Mouse (Mus musculus) liver, adult 2 months (tissue): ENCODE data around the gene Fam20b. TPM values are rescaled to one million over a fixed set of nuclear protein-coding genes. Genes with fewer than 3 reads are reported as not detected.

Source experiments
- DNase-seq: peaks from one replicate; pipeline ENCODE4 v3.0.0-alpha.2; 2011; ENCODE audit warnings: low read depth, low spot score; ENCODE audit errors: extremely low read depth
- H3K27ac ChIP-seq: fragments of 200-500 bp; replicated peaks from 2 replicates; pipeline ENCODE4 v1.5.1; 2012; ENCODE audit warnings: low read depth, mild to moderate bottlenecking, control low read depth, inconsistent platforms, low read length; ENCODE audit not compliant: insufficient read depth
- H3K27me3 ChIP-seq: fragments of 200-500 bp; 2 replicates; pipeline ENCODE4 v1.6.1; 2012; ENCODE audit warnings: mild to moderate bottlenecking, moderate library complexity, low read length, inconsistent platforms; ENCODE audit not compliant: control insufficient read depth, insufficient read depth
- H3K36me3 ChIP-seq: fragments of 200-500 bp; 2 replicates; pipeline ENCODE4 v1.6.1; 2012; ENCODE audit warnings: low read length, inconsistent platforms; ENCODE audit not compliant: control insufficient read depth, insufficient read depth
- H3K4me1 ChIP-seq: fragments of 200-500 bp; 2 replicates; pipeline ENCODE4 v1.6.1; 2011; ENCODE audit warnings: low read length; ENCODE audit not compliant: control insufficient read depth, insufficient read depth
- H3K4me3 ChIP-seq: fragments of 200-500 bp; 2 replicates; pipeline ENCODE4 v1.5.1; 2011; ENCODE audit warnings: low read depth, mild to moderate bottlenecking, control low read depth, low read length, moderate library complexity; ENCODE audit not compliant: insufficient read depth
- H3K79me2 ChIP-seq: fragments of 200-500 bp; 2 replicates; pipeline ENCODE4 v1.6.1; 2012; ENCODE audit warnings: inconsistent platforms, mild to moderate bottlenecking, low read length, moderate library complexity; ENCODE audit not compliant: control insufficient read depth, insufficient read depth
- H3K9ac ChIP-seq: fragments of 200-500 bp; 2 replicates; pipeline ENCODE4 v1.6.1; 2012; ENCODE audit warnings: low read depth, mild to moderate bottlenecking, control low read depth, inconsistent platforms, low read length
- CTCF ChIP-seq: fragments of 200-500 bp; IDR thresholded peaks from 2 replicates; pipeline ENCODE4 v1.5.1; 2011; ENCODE audit warnings: low read depth, low read length, control low read depth
- POLR2A ChIP-seq: fragments of 200-500 bp; IDR thresholded peaks from 2 replicates; pipeline ENCODE4 v1.6.1; 2011; ENCODE audit warnings: low read length, control low read depth; ENCODE audit not compliant: insufficient read depth; ENCODE audit errors: extremely low read depth
- WGBS: fragments of 180-500 bp; shearing (Covaris S2); methylation state at CpG from one replicate; pipeline ENCODE4 v1.1.7; 2018; 5-methylcytosine and 5-hydroxymethylcytosine counted together
- polyA plus RNA-seq: library from polyadenylated mRNA; depleted of rRNA; stranded (reverse); fragments of >200 nt; gene quantifications from 2 replicates; pipeline ENCODE4 v1.2.3, GENCODE M21; 2012
- total RNA-seq: library from RNA; depleted of rRNA; stranded (reverse); fragments of >200 nt; gene quantifications from 2 replicates; pipeline ENCODE4 v1.2.3, GENCODE M21; 2014

Gene Fam20b
- total and polyA plus RNA-seq, 2 experiments = 6.8 to 11.2 TPM

- TF ChIP-seq CTCF (no peak), POLR2A (no peak)
- WGBS = 85% methylated on average over 9 of the region's 9 CpGs
- Histone ChIP-seq H3K9ac (no peak overlapping the region), H3K4me1 (no peaks in the 10 kb centered on the region), H3K36me3 (no peaks in the 10 kb centered on the region), H3K79me2 (no peaks in the 10 kb centered on the region), H3K27me3 (no peaks in the 10 kb centered on the region), H3K4me3 (no peak overlapping the region), H3K27ac (no peak overlapping the region)
- no peak for DNase-seq
Measured at GRCm38 (mm10) chr1:156650631-156651030, 68.3 kb downstream of the Fam20b start.

- Histone ChIP-seq H3K27ac (no peak overlapping the region), H3K79me2 (no peaks in the 10 kb centered on the region), H3K4me1 (no peaks in the 10 kb centered on the region), H3K36me3 (no peaks in the 10 kb centered on the region), H3K9ac (no peak overlapping the region), H3K4me3 (no peak overlapping the region), H3K27me3 (no peaks in the 10 kb centered on the region)
- TF ChIP-seq POLR2A (no peak), CTCF (no peak)
- 65% methylated on average over 2 of the region's 2 CpGs for WGBS
- DNase-seq = no peak
Measured at GRCm38 (mm10) chr1:156648705-156649104, 70.2 kb downstream of the Fam20b start.

GRCm38 (mm10) chr1:156645971-156646370 lies 72.9 kb downstream of the Fam20b start:
- 91% methylated on average over 4 of the region's 4 CpGs for WGBS
- peaks cover under 1% of the 10 kb centered on the region; the same call in 1 of the 2 replicates for H3K36me3 ChIP-seq

GRCm38 (mm10) chr1:156644780-156645523 lies 73.9 kb downstream of the Fam20b start:
- DNase-seq = peak; percentile 72
- TF ChIP-seq CTCF (no peak), POLR2A (no peak)

More at GRCm38 (mm10) chr1:156645971-156646370, 72.9 kb downstream of the Fam20b start:
- no peak for TF ChIP-seq POLR2A
- TF ChIP-seq CTCF = no peak
- Histone ChIP-seq H3K27me3 (no peaks in the 10 kb centered on the region), H3K27ac (no peak overlapping the region), H3K9ac (no peak overlapping the region), H3K4me3 (no peak overlapping the region), H3K4me1 (no peaks in the 10 kb centered on the region), H3K79me2 (no peaks in the 10 kb centered on the region)
- no peak for DNase-seq

GRCm38 (mm10) chr1:156644061-156644460 lies 74.8 kb downstream of the Fam20b start:
- Histone ChIP-seq H3K27ac (no peak overlapping the region), H3K79me2 (no peaks in the 10 kb centered on the region), H3K27me3 (no peaks in the 10 kb centered on the region), H3K4me1 (no peaks in the 10 kb centered on the region), H3K36me3 (peaks cover 6% of the 10 kb centered on the region), H3K9ac (no peak overlapping the region), H3K4me3 (no peak overlapping the region)
- WGBS = 95% methylated on average over 10 of the region's 10 CpGs
- TF ChIP-seq POLR2A = no peak
- no peak for TF ChIP-seq CTCF
- no peak for DNase-seq

More at GRCm38 (mm10) chr1:156644780-156645523, 73.9 kb downstream of the Fam20b start:
- no peak overlapping the region for H3K9ac ChIP-seq
- H3K27ac ChIP-seq = no peak overlapping the region
- no peaks in the 10 kb centered on the region for H3K27me3 ChIP-seq
- WGBS = 67% methylated on average over 13 of the region's 13 CpGs
- no peaks in the 10 kb centered on the region for H3K79me2 ChIP-seq
- no peak overlapping the region for H3K4me3 ChIP-seq
- peaks cover 6% of the 10 kb centered on the region for H3K36me3 ChIP-seq
- no peaks in the 10 kb centered on the region for H3K4me1 ChIP-seq

GRCm38 (mm10) chr1:156642813-156643212 lies 76.1 kb downstream of the Fam20b start:
- no peaks in the 10 kb centered on the region for H3K4me1 ChIP-seq
- no peak for DNase-seq
- H3K27ac ChIP-seq = no peak overlapping the region
- 78% methylated on average over 12 of the region's 12 CpGs for WGBS
- peaks cover 6% of the 10 kb centered on the region for H3K36me3 ChIP-seq
- no peaks in the 10 kb centered on the region for H3K79me2 ChIP-seq
- no peak overlapping the region for H3K9ac ChIP-seq
- no peak overlapping the region for H3K4me3 ChIP-seq
- TF ChIP-seq POLR2A (no peak), CTCF (no peak)
- no peaks in the 10 kb centered on the region for H3K27me3 ChIP-seq
